Mouse (Mus musculus): ENCODE data around the gene Kremen1. TPM values are rescaled to one million over a fixed set of nuclear protein-coding genes. Genes with fewer than 3 reads are reported as not detected.

Kremen1 gene
- polyA plus RNA-seq, 1 experiment from 2014 or later: 24.3 TPM

GRCm38 (mm10) chr11:5199879-5200278 lies 61.5 kb downstream of the Kremen1 start:
- WGBS: 85% methylated on average over 2 of the region's 2 CpGs

GRCm38 (mm10) chr11:5197068-5197467 lies 64.3 kb downstream of the Kremen1 start:
- H3K9ac ChIP-seq: no peak overlapping the region

More at GRCm38 (mm10) chr11:5199879-5200278, 61.5 kb downstream of the Kremen1 start:
- Histone ChIP-seq H3K27me3 (no peaks in the 10 kb centered on the region), H3K9ac (no peak overlapping the region), H3K4me2 (replicated peaks) (no peak overlapping the region), H3K27ac (no peak overlapping the region), H3K9me3 (no peaks in the 10 kb centered on the region), H3K4me3 (no peak overlapping the region), H3K4me1 (no peaks in the 10 kb centered on the region), H3K36me3 (peaks cover 59% of the 10 kb centered on the region)
- no peak for ATAC-seq (ENCODE audit: low FRiP score, low read depth)

GRCm38 (mm10) chr11:5196583-5196982 lies 64.8 kb downstream of the Kremen1 start:
- H3K36me3 ChIP-seq: peaks cover 64% of the 10 kb centered on the region
- H3K4me1 ChIP-seq: 0 out of 2 replicates have a peak, but pooled peaks cover 5% of the 10 kb centered on the region
- no peaks in the 10 kb centered on the region for H3K27me3 ChIP-seq
- no peaks in the 10 kb centered on the region for H3K9me3 ChIP-seq
- no peak overlapping the region for H3K27ac ChIP-seq
- no peak overlapping the region for H3K4me3 ChIP-seq
- ATAC-seq (ENCODE audit: low FRiP score, low read depth): no peak
- 84% methylated on average over 7 of the region's 7 CpGs for WGBS
- no peak overlapping the region for H3K9ac ChIP-seq
- no peak overlapping the region for H3K4me2 ChIP-seq (replicated peaks)

More at GRCm38 (mm10) chr11:5197068-5197467, 64.3 kb downstream of the Kremen1 start:
- Histone ChIP-seq H3K9me3 (no peaks in the 10 kb centered on the region), H3K36me3 (peaks cover 66% of the 10 kb centered on the region), H3K4me1 (0 out of 2 replicates have a peak, but pooled peaks cover 2% of the 10 kb centered on the region), H3K27ac (no peak overlapping the region), H3K27me3 (no peaks in the 10 kb centered on the region), H3K4me3 (no peak overlapping the region), H3K4me2 (replicated peaks) (no peak overlapping the region)
- WGBS: 88% methylated on average over 5 of the region's 5 CpGs
- ATAC-seq (ENCODE audit: low FRiP score, low read depth): no peak

- Histone ChIP-seq H3K4me3 (no peak overlapping the region), H3K9me3 (no peaks in the 10 kb centered on the region), H3K27ac (no peak overlapping the region; the same call in 1 of the 2 replicates), H3K36me3 (peaks cover 51% of the 10 kb centered on the region), H3K4me1 (peaks cover 17% of the 10 kb centered on the region; the same call in 1 of the 2 replicates), H3K27me3 (no peaks in the 10 kb centered on the region), H3K9ac (no peak overlapping the region), H3K4me2 (replicated peaks) (no peak overlapping the region)
- 80% methylated on average over 1 of the region's 1 CpGs for WGBS
- ATAC-seq (ENCODE audit: low FRiP score, low read depth): no peak
Measured at GRCm38 (mm10) chr11:5193576-5193881, 67.8 kb downstream of the Kremen1 start.

- Histone ChIP-seq H3K27me3 (no peaks in the 10 kb centered on the region), H3K4me3 (no peak overlapping the region), H3K27ac (peak overlapping the region; percentile 28; the same call in 1 of the 2 replicates), H3K4me1 (peaks cover 17% of the 10 kb centered on the region; the same call in 1 of the 2 replicates), H3K36me3 (peaks cover 45% of the 10 kb centered on the region), H3K9ac (no peak overlapping the region; the same call in 1 of the 2 replicates), H3K4me2 (replicated peaks) (no peak overlapping the region), H3K9me3 (no peaks in the 10 kb centered on the region)
- ATAC-seq (ENCODE audit: low FRiP score, low read depth): peak; percentile 32; the same call in 1 of the 2 replicates
- whole genome bisulfite sequencing: 71% methylated on average over 8 of the region's 8 CpGs
Measured at GRCm38 (mm10) chr11:5192840-5193575, 68.3 kb downstream of the Kremen1 start.

GRCm38 (mm10) chr11:5192084-5192516 lies 69.3 kb downstream of the Kremen1 start:
- H3K9me3 ChIP-seq: no peaks in the 10 kb centered on the region
- H3K4me2 ChIP-seq (replicated peaks): no peak overlapping the region
- WGBS: 45% methylated on average over 9 of the region's 9 CpGs
- H3K4me3 ChIP-seq: no peak overlapping the region
- H3K27ac ChIP-seq: 0 out of 2 replicates have a peak overlapping the region, but pooled peaks have one; percentile 22
- peaks cover 36% of the 10 kb centered on the region for H3K36me3 ChIP-seq
- H3K27me3 ChIP-seq: no peaks in the 10 kb centered on the region
- H3K9ac ChIP-seq: no peak overlapping the region; the same call in 1 of the 2 replicates
- H3K4me1 ChIP-seq: peaks cover 17% of the 10 kb centered on the region; the same call in 1 of the 2 replicates
- 0 out of 2 replicates have a peak, but pooled peaks have one; percentile 30 for ATAC-seq (ENCODE audit: low FRiP score, low read depth)

GRCm38 (mm10) chr11:5189239-5189933 lies 72.0 kb downstream of the Kremen1 start:
- no peak overlapping the region for H3K4me2 ChIP-seq (replicated peaks)
- ATAC-seq (ENCODE audit: low FRiP score, low read depth): no peak
- peaks cover 28% of the 10 kb centered on the region for H3K4me1 ChIP-seq
- H3K27me3 ChIP-seq: no peaks in the 10 kb centered on the region
- H3K4me3 ChIP-seq: no peak overlapping the region
- no peaks in the 10 kb centered on the region for H3K9me3 ChIP-seq
- H3K27ac ChIP-seq: no peak overlapping the region
- peaks cover 24% of the 10 kb centered on the region for H3K36me3 ChIP-seq
- WGBS: 68% methylated on average over 9 of the region's 9 CpGs
- H3K9ac ChIP-seq: no peak overlapping the region

GRCm38 (mm10) chr11:5188170-5188569 lies 73.2 kb downstream of the Kremen1 start:
- Histone ChIP-seq H3K27ac (no peak overlapping the region), H3K27me3 (no peaks in the 10 kb centered on the region), H3K4me1 (peaks cover 36% of the 10 kb centered on the region), H3K9ac (no peak overlapping the region), H3K4me2 (replicated peaks) (no peak overlapping the region), H3K9me3 (no peaks in the 10 kb centered on the region), H3K36me3 (peaks cover 15% of the 10 kb centered on the region), H3K4me3 (no peak overlapping the region)
- ATAC-seq (ENCODE audit: low FRiP score, low read depth): no peak
- WGBS: 86% methylated on average over 4 of the region's 4 CpGs

GRCm38 (mm10) chr11:5184832-5185231 lies 76.5 kb downstream of the Kremen1 start:
- peak; percentile 35; the same call in 1 of the 2 replicates for ATAC-seq (ENCODE audit: low FRiP score, low read depth)
- H3K27ac ChIP-seq: 0 out of 2 replicates have a peak overlapping the region, but pooled peaks have one; percentile 81
- H3K36me3 ChIP-seq: no peaks in the 10 kb centered on the region
- no peaks in the 10 kb centered on the region for H3K9me3 ChIP-seq
- H3K4me3 ChIP-seq: no peak overlapping the region
- H3K4me1 ChIP-seq: peaks cover 31% of the 10 kb centered on the region
- H3K4me2 ChIP-seq (replicated peaks): no peak overlapping the region
- no peak overlapping the region for H3K9ac ChIP-seq
- 79% methylated on average over 9 of the region's 9 CpGs for WGBS
- H3K27me3 ChIP-seq: no peaks in the 10 kb centered on the region

- peak; percentile 72 for ATAC-seq (ENCODE audit: low FRiP score, low read depth)
- no peaks in the 10 kb centered on the region for H3K27me3 ChIP-seq
- H3K9ac ChIP-seq: no peak overlapping the region
- H3K36me3 ChIP-seq: no peaks in the 10 kb centered on the region
- H3K4me2 ChIP-seq (replicated peaks): peak overlapping the region; percentile 41
- peak overlapping the region; percentile 81 for H3K27ac ChIP-seq
- no peak overlapping the region for H3K4me3 ChIP-seq
- 14% methylated on average over 9 of the region's 9 CpGs for WGBS
- peaks cover 28% of the 10 kb centered on the region for H3K4me1 ChIP-seq
- no peaks in the 10 kb centered on the region for H3K9me3 ChIP-seq
Measured at GRCm38 (mm10) chr11:5184250-5184649, 77.1 kb downstream of the Kremen1 start.

- no peak overlapping the region for H3K4me2 ChIP-seq (replicated peaks)
- no peak overlapping the region for H3K9ac ChIP-seq
- no peaks in the 10 kb centered on the region for H3K27me3 ChIP-seq
- no peak overlapping the region for H3K4me3 ChIP-seq
- no peak for ATAC-seq (ENCODE audit: low FRiP score, low read depth)
- no peak overlapping the region for H3K27ac ChIP-seq
- no peaks in the 10 kb centered on the region for H3K36me3 ChIP-seq
- H3K4me1 ChIP-seq: peaks cover 24% of the 10 kb centered on the region
- H3K9me3 ChIP-seq: no peaks in the 10 kb centered on the region
- WGBS: 68% methylated on average over 4 of the region's 4 CpGs
Measured at GRCm38 (mm10) chr11:5182870-5183269, 78.5 kb downstream of the Kremen1 start.

GRCm38 (mm10) chr11:5181850-5182404 lies 79.4 kb downstream of the Kremen1 start:
- Histone ChIP-seq H3K4me3 (no peak overlapping the region), H3K9ac (no peak overlapping the region), H3K4me2 (replicated peaks) (no peak overlapping the region), H3K4me1 (peaks cover 24% of the 10 kb centered on the region), H3K27ac (no peak overlapping the region), H3K36me3 (no peaks in the 10 kb centered on the region), H3K9me3 (no peaks in the 10 kb centered on the region), H3K27me3 (no peaks in the 10 kb centered on the region)
- no peak for ATAC-seq (ENCODE audit: low FRiP score, low read depth)
- 20% methylated on average over 13 of the region's 13 CpGs for WGBS

Data from limb, embryonic 13.5 days (tissue).